Mouse (Mus musculus): ENCODE results near the gene Phf21a. TPM values are rescaled to one million over a fixed set of nuclear protein-coding genes. Genes with fewer than 3 reads are reported as not detected.

Phf21a gene
- polyA plus RNA-seq, 1 experiment from 2014 or later = 12.7 TPM

DNA sequence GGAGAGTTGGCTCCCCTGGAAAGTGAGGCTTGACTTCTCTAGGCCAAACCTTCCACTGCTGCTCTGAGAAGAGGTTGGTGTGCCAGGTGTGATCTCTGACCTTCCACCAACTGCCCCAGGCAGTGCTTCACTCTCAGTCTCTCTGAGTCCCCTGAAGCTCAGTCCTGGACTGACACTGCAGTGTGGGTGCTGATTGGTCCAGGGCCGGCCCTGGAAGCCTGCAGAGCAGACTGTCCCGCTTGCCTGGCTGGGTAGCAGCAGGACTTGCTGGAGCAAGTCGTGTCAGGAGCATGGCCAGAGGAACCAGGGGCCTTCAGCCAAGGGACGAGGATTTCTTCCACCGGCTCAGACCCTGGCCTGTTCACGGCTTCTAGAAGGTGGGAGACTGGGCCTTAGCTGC is 311.8 kb downstream of the Phf21a start:
- H3K27ac ChIP-seq (ENCODE audit: low read depth, low read length) = no peak overlapping the region
- no peak overlapping the region for H3K9ac ChIP-seq (ENCODE audit: low read depth, low read length)
- ATAC-seq (replicated peaks; ENCODE audit: low FRiP score) (no peak), DNase-seq (ENCODE audit: low spot score) (no peak)
- no peaks in the 10 kb centered on the region for H3K4me1 ChIP-seq (replicated peaks; ENCODE audit: control insufficient read depth, insufficient read depth, low read length)
- H3K4me2 ChIP-seq = no peak overlapping the region
- H3K4me3 ChIP-seq (ENCODE audit: low read depth, low read length) = no peak overlapping the region
- H3K9me3 ChIP-seq (ENCODE audit: control insufficient read depth, low read length) = no peaks in the 10 kb centered on the region
- peaks cover 26% of the 10 kb centered on the region for H3K36me3 ChIP-seq (ENCODE audit: control insufficient read depth, insufficient read depth, low read length)
- 85% methylated on average over 6 of the region's 6 CpGs for WGBS
- H3K27me3 ChIP-seq (replicated peaks; ENCODE audit: control insufficient read depth, insufficient read depth, low read length) = peaks cover 10% of the 10 kb centered on the region

DNA sequence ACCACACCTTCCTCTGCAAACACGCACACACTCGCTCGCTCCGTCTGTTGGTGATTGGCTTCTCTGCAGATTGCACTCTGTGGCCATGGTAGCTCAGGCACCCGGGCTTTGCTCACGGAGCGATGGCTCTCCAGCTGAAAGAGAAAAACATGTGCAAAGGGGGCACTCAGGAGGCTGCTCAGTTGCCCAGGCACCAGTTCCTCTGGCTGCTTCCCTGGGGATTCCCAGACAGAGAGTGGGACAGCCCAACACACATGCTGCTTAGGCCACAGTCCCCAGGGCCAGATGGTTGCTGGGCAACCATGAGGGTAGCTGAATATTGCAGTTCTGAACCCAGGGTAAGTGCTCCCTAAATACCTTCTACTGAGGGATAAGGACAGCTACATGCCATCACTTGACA is 312.8 kb downstream of the Phf21a start:
- ATAC-seq (replicated peaks; ENCODE audit: low FRiP score) = no peak
- Histone ChIP-seq H3K4me2 (no peak overlapping the region), H3K36me3 (ENCODE audit: control insufficient read depth, insufficient read depth, low read length) (peaks cover 35% of the 10 kb centered on the region), H3K4me1 (replicated peaks; ENCODE audit: control insufficient read depth, insufficient read depth, low read length) (no peaks in the 10 kb centered on the region), H3K4me3 (ENCODE audit: low read depth, low read length) (no peak overlapping the region), H3K9me3 (ENCODE audit: control insufficient read depth, low read length) (no peaks in the 10 kb centered on the region), H3K9ac (ENCODE audit: low read depth, low read length) (no peak overlapping the region), H3K27ac (ENCODE audit: low read depth, low read length) (no peak overlapping the region), H3K27me3 (replicated peaks; ENCODE audit: control insufficient read depth, insufficient read depth, low read length) (peaks cover 5% of the 10 kb centered on the region)
- WGBS = 93% methylated on average over 7 of the region's 7 CpGs
- no peak for DNase-seq (ENCODE audit: low spot score)

- ATAC-seq (replicated peaks; ENCODE audit: low FRiP score) (no peak), DNase-seq (ENCODE audit: low spot score) (no peak)
- Histone ChIP-seq H3K9me3 (ENCODE audit: control insufficient read depth, low read length) (no peaks in the 10 kb centered on the region), H3K4me2 (no peak overlapping the region), H3K36me3 (ENCODE audit: control insufficient read depth, insufficient read depth, low read length) (peaks cover 55% of the 10 kb centered on the region), H3K27ac (ENCODE audit: low read depth, low read length) (no peak overlapping the region), H3K9ac (ENCODE audit: low read depth, low read length) (no peak overlapping the region), H3K4me3 (ENCODE audit: low read depth, low read length) (no peak overlapping the region), H3K4me1 (replicated peaks; ENCODE audit: control insufficient read depth, insufficient read depth, low read length) (no peaks in the 10 kb centered on the region), H3K27me3 (replicated peaks; ENCODE audit: control insufficient read depth, insufficient read depth, low read length) (no peaks in the 10 kb centered on the region)
- 88% methylated on average over 18 of the region's 18 CpGs for WGBS
Measured at GRCm38 (mm10) chr2:92408309-92409045, 315.6 kb downstream of the Phf21a start.

DNA sequence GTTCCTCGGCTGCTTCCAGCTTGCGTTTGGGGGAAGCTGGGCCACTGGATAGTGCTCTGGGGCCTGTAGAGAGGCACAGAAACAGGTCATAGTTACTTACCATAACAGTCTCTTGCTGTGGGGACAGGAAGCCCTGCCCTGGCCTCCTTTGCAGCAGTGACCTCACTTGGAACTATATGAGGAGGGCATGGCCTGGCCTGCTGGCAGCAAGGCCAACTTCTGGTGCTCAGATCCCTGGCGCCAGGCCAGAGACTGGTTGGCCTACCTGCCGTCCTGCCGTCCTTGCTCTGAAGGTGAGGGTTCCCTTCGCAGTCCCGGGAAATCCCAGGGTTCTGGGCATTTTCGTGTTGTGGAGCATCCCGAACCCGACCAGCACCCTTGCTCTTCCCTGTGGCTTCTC is 318.8 kb downstream of the Phf21a start:
- H3K27ac ChIP-seq (ENCODE audit: low read depth, low read length) = no peak overlapping the region
- H3K4me1 ChIP-seq (replicated peaks; ENCODE audit: control insufficient read depth, insufficient read depth, low read length) = no peaks in the 10 kb centered on the region
- no peaks in the 10 kb centered on the region for H3K27me3 ChIP-seq (replicated peaks; ENCODE audit: control insufficient read depth, insufficient read depth, low read length)
- WGBS = 89% methylated on average over 10 of the region's 10 CpGs
- no peak overlapping the region for H3K4me3 ChIP-seq (ENCODE audit: low read depth, low read length)
- H3K36me3 ChIP-seq (ENCODE audit: control insufficient read depth, insufficient read depth, low read length) = peaks cover 67% of the 10 kb centered on the region
- no peak overlapping the region for H3K4me2 ChIP-seq
- ATAC-seq (replicated peaks; ENCODE audit: low FRiP score) (no peak), DNase-seq (ENCODE audit: low spot score) (no peak)
- H3K9ac ChIP-seq (ENCODE audit: low read depth, low read length) = no peak overlapping the region
- no peaks in the 10 kb centered on the region for H3K9me3 ChIP-seq (ENCODE audit: control insufficient read depth, low read length)

MicroRNA genes within 50 kb of the gene (microRNA counts, 519-probe panel; counts per million panel counts)
- microRNA mmu-miR-1955 = 5,004 counts per million, percentile 41 among the panel's probes with 10 or more counts

Small RNA genes lying within 50 kb of the gene (microRNA-seq; reads per million reads assigned to microRNA genes)
- gene Mir1955 (ENCODE audit: borderline number of aligned reads) (45.1 reads per million, percentile 41 among the genes with 10 or more reads in this experiment), gene Mir7000 (ENCODE audit: borderline number of aligned reads) (not detected)

Other genes with a start within 250 kb of the Phf21a start
- gene Chrm4, start 165.9 kb upstream of the Phf21a start, polyA plus RNA-seq (2014; fragmentation: Nextera tagmentation; extraction: Ambion mirVana) = 0.34 and 0.36 TPM in 2 replicates
- 461 and 501 TPM in 2 replicates for gene Mdk, start 160.8 kb upstream of the Phf21a start, polyA plus RNA-seq (2014; fragmentation: Nextera tagmentation; extraction: Ambion mirVana)
- gene Gm9821, start 147.4 kb upstream of the Phf21a start, polyA plus RNA-seq (2014; fragmentation: Nextera tagmentation; extraction: Ambion mirVana) = 3.7 and 4.8 TPM in 2 replicates
- gene Dgkz, start 117.3 kb upstream of the Phf21a start, polyA plus RNA-seq (2014; fragmentation: Nextera tagmentation; extraction: Ambion mirVana) = 81.4 and 85.9 TPM in 2 replicates
- 5.7 and 6.1 TPM in 2 replicates for gene Creb3l1, start 68.6 kb upstream of the Phf21a start, polyA plus RNA-seq (2014; fragmentation: Nextera tagmentation; extraction: Ambion mirVana)